Mouse (Mus musculus): ENCODE data around the gene Grin2a. TPM values are rescaled to one million over a fixed set of nuclear protein-coding genes. Genes with fewer than 3 reads are reported as not detected.

Gene Grin2a
- total and polyA plus RNA-seq, 3 experiments, result not detected

GRCm38 (mm10) chr16:9800221-9800620 is 195.1 kb downstream of the Grin2a start:
- DNase-seq (ENCODE audit: low read depth, low spot score), result no peak
- Histone ChIP-seq H3K36me3 (ENCODE audit: control insufficient read depth in 1 of 2, insufficient read depth in 2 of 2, low read length in 2 of 2) (no peaks in the 10 kb centered on the region), H3K9me3 (replicated peaks; ENCODE audit: insufficient read depth, low read length) (no peaks in the 10 kb centered on the region), H3K79me2 (ENCODE audit: control insufficient read depth, insufficient read depth, low read length, poor library complexity) (no peaks in the 10 kb centered on the region), H3K27me3 (ENCODE audit: control insufficient read depth in 1 of 2, insufficient read depth in 2 of 2, low read length in 2 of 2) (no peaks in the 10 kb centered on the region), H3K4me1 (ENCODE audit: control insufficient read depth in 1 of 2, insufficient read depth in 2 of 2, low read length in 2 of 2) (no peaks in the 10 kb centered on the region), H3K27ac (ENCODE audit: control insufficient read depth, low read depth, low read length) (no peak overlapping the region), H3K9ac (ENCODE audit: control insufficient read depth, low read depth, low read length, poor library complexity, severe bottlenecking) (no peak overlapping the region), H3K4me3 (ENCODE audit: control insufficient read depth in 1 of 2, insufficient read depth in 1 of 2, low read depth in 2 of 2, low read length in 2 of 2) (no peak overlapping the region)
- no peak for TF ChIP-seq MAX (IDR thresholded peaks at IDR 0.05; ENCODE audit: low read length)
- no peak for TF ChIP-seq MEF2A (IDR thresholded peaks at IDR 0.05; ENCODE audit: extremely low read depth, insufficient replicate concordance, low read depth, low read length, poor library complexity, severe bottlenecking)
- TF ChIP-seq MAFK (IDR thresholded peaks at IDR 0.05; ENCODE audit: borderline replicate concordance, low read depth, low read length), result no peak
- TF ChIP-seq MXI1 (IDR thresholded peaks at IDR 0.05; ENCODE audit: low read depth, low read length), result no peak
- TF ChIP-seq POLR2AphosphoS5 (IDR thresholded peaks at IDR 0.05; ENCODE audit: borderline replicate concordance, low read depth, low read length), result no peak
- TF ChIP-seq MYC (IDR thresholded peaks at IDR 0.05; ENCODE audit: low read depth, low read length), result no peak
- no peak for TF ChIP-seq ELF1 (IDR thresholded peaks at IDR 0.05; ENCODE audit: low read depth, low read length)
- no peak for TF ChIP-seq TAL1 (IDR thresholded peaks at IDR 0.05; ENCODE audit: low read length)
- TF ChIP-seq GATA1 (IDR thresholded peaks at IDR 0.05; ENCODE audit: low read depth, low read length), result no peak
- TF ChIP-seq TBP (IDR thresholded peaks at IDR 0.05; ENCODE audit: low read depth, low read length), result no peak
- no peak for TF ChIP-seq ZNF384 (IDR thresholded peaks at IDR 0.05; ENCODE audit: low read depth, low read length)
- TF ChIP-seq BHLHE40 (IDR thresholded peaks at IDR 0.05; ENCODE audit: borderline replicate concordance, low read depth, low read length), result no peak
- no peak for TF ChIP-seq JUND (IDR thresholded peaks at IDR 0.05; ENCODE audit: low read depth, low read length)
- no peak for TF ChIP-seq USF2 (IDR thresholded peaks at IDR 0.05; ENCODE audit: borderline replicate concordance in 1 of 2, insufficient read depth in 1 of 2, low read depth in 1 of 2, low read length in 2 of 2)
- TF ChIP-seq RAD21 (IDR thresholded peaks at IDR 0.05; ENCODE audit: low read depth, low read length), result no peak
- no peak for TF ChIP-seq KAT2A (conservative IDR thresholded peaks at IDR 0.05; ENCODE audit: low read depth, low read length)
- TF ChIP-seq MYB (IDR thresholded peaks at IDR 0.05; ENCODE audit: low read depth, low read length), result no peak
- TF ChIP-seq GABPA (IDR thresholded peaks at IDR 0.05; ENCODE audit: low read depth, low read length), result no peak
- no peak for TF ChIP-seq USF1 (IDR thresholded peaks at IDR 0.05; ENCODE audit: low read depth, low read length)

GRCm38 (mm10) chr16:9792976-9793375 is 202.4 kb downstream of the Grin2a start:
- H3K27me3 ChIP-seq (ENCODE audit: control insufficient read depth in 1 of 2, insufficient read depth in 2 of 2, low read length in 2 of 2), result no peaks in the 10 kb centered on the region
- no peak overlapping the region for H3K4me3 ChIP-seq (ENCODE audit: control insufficient read depth in 1 of 2, insufficient read depth in 1 of 2, low read depth in 2 of 2, low read length in 2 of 2)
- no peak for DNase-seq (ENCODE audit: low read depth, low spot score)
- H3K79me2 ChIP-seq (ENCODE audit: control insufficient read depth, insufficient read depth, low read length, poor library complexity), result no peaks in the 10 kb centered on the region
- no peak for TF ChIP-seq E2F4 (IDR thresholded peaks at IDR 0.05; ENCODE audit: borderline replicate concordance, low read depth, low read length)
- no peak for TF ChIP-seq SMC3 (IDR thresholded peaks at IDR 0.05; ENCODE audit: low read depth, low read length)
- no peak for TF ChIP-seq CHD1 (IDR thresholded peaks at IDR 0.05; ENCODE audit: low read depth, low read length)
- no peak for TF ChIP-seq SIN3A (IDR thresholded peaks at IDR 0.05; ENCODE audit: low read length)
- TF ChIP-seq MAZ (IDR thresholded peaks at IDR 0.05; ENCODE audit: low read depth, low read length), result no peak
- no peak for TF ChIP-seq ZC3H11A (IDR thresholded peaks at IDR 0.05; ENCODE audit: low read depth, low read length)
- TF ChIP-seq TAL1 (IDR thresholded peaks at IDR 0.05; ENCODE audit: low read length), result no peak
- no peaks in the 10 kb centered on the region for H3K36me3 ChIP-seq (ENCODE audit: control insufficient read depth in 1 of 2, insufficient read depth in 2 of 2, low read length in 2 of 2)
- no peak overlapping the region for H3K9ac ChIP-seq (ENCODE audit: control insufficient read depth, low read depth, low read length, poor library complexity, severe bottlenecking)
- no peak overlapping the region for H3K27ac ChIP-seq (ENCODE audit: control insufficient read depth, low read depth, low read length)
- H3K4me1 ChIP-seq (ENCODE audit: control insufficient read depth in 1 of 2, insufficient read depth in 2 of 2, low read length in 2 of 2), result no peaks in the 10 kb centered on the region
- no peaks in the 10 kb centered on the region for H3K9me3 ChIP-seq (replicated peaks; ENCODE audit: insufficient read depth, low read length)

Data from MEL (cell line).